Mouse (Mus musculus): ENCODE results near the gene Itga9.

Gene Itga9

GRCm38 (mm10) chr9:118838910-118839667 is 232.6 kb downstream of the Itga9 start:
- DNase-seq = no peak

- DNase-seq = peak; percentile 45
These were observed 234.8 kb downstream of the Itga9 start for GRCm38 (mm10) chr9:118841247-118841646.

GRCm38 (mm10) chr9:118841907-118842432 is 235.5 kb downstream of the Itga9 start:
- DNase-seq = no peak

- DNase-seq = no peak
These were observed 237.2 kb downstream of the Itga9 start for GRCm38 (mm10) chr9:118843711-118844110.

DNA sequence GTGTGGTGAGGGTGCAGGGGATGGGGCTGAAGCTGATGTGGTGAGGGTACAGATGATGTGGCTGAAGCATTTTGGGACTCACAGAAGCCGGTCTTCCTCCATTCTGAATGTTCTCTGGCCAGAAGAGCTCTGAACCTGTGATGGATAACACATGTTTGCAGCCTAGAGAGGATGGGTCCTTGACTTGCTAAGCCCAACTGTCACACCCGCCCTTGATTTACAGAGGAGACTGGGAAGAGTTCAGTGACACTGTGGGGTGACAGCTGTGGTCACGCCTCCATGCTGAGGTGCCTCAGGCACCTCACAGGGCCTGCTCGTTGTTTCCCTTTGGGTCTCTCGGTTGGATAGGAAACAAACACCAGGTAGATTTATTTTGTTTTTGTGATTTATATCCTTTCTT is 238.5 kb downstream of the Itga9 start:
- no peak for DNase-seq

- DNase-seq = no peak
These were observed 240.3 kb downstream of the Itga9 start for GRCm38 (mm10) chr9:118846766-118847165.

DNA sequence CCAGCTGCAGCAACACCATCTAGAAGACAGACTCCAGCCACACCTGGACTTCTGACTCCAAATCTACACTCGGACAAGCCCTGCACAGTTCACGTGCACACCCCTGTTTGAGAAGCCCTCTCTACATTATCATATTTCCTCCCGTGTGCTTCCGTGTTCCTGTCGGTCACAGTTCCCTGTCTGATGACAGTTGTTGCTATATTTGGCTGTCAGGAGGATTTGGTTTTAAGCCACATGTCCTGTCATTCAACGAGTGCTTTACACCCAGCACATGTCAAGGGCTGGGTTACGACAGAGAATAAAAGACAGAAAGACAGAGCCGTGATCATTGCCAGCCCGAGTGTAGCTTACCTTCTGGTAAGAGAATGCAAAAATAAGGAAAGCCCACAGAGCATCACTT is 250.2 kb downstream of the Itga9 start:
- DNase-seq = no peak

DNA sequence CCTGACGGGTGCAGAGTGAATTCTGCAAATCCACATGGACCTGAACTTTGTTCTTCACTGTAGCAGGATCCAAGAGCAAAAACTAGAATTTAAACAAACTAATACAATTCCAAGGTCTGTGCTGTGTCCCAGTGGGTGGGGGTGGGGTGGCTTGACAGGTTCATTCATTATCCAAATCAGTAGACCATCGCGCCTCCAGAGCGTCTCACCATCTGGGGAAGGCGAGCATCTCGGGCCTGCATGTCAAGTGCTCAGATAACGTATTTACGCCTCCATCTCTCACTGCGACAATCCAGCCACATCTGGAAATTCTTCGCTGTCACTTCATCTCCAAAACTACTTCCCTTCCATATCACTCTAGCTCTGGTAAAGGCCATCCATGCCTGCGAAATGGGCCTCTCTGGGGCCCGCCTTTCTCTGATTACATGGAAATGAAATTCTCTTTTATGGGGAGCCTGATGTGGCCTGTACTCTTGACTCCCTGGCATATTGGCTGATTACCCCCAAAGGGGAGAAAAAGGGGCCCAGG is 254.2 kb downstream of the Itga9 start:
- DNase-seq = no peak

- no peak for DNase-seq
These were observed 255.7 kb downstream of the Itga9 start for GRCm38 (mm10) chr9:118862214-118862613.

GRCm38 (mm10) chr9:118862852-118863260 is 256.4 kb downstream of the Itga9 start:
- DNase-seq = no peak

DNA sequence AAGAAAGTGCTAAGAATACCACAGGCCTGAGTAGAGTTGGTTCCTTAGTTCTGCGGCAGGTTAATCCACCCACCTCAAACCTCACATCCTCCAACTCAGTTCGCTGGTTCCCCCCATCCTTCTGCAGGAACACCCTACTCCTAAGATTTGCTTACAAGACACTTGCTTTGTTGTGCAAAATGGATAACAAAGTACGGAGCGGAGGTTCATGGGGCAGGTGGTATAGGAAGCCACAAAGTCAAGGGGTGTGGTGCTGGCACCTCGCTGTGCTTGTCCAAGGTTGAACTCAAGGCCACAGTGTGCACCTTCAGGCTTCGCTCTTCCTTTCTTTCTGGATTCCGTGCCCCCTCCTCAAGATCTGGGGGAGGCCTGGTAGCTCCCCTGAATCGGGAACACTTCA is 257.0 kb downstream of the Itga9 start:
- no peak for DNase-seq

GRCm38 (mm10) chr9:118866949-118867348 is 260.5 kb downstream of the Itga9 start:
- no peak for DNase-seq

GRCm38 (mm10) chr9:118867851-118868250 is 261.4 kb downstream of the Itga9 start:
- no peak for DNase-seq

- DNase-seq = no peak
These were observed 264.6 kb downstream of the Itga9 start for GRCm38 (mm10) chr9:118871089-118871488.

DNA sequence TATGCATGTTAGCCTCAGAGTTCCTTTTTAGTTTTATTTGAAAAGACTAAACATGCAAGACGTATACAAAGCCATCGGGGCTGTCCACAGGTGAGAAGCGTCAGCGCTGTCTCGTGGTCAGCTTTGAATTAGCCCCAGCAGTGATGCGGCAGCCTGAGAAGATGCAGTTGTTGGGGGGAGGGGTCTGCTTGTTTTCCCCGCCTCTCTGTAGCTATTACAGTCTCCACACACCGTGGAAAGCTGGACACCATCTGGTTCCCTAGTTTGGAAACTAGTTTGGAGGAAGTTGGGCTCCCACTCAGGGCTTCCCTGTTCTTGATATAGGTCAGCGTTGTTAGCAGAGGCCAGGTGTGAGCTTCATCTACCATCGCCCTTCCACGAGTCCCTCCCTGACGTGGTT is 266.5 kb downstream of the Itga9 start:
- DNase-seq = no peak

DNA sequence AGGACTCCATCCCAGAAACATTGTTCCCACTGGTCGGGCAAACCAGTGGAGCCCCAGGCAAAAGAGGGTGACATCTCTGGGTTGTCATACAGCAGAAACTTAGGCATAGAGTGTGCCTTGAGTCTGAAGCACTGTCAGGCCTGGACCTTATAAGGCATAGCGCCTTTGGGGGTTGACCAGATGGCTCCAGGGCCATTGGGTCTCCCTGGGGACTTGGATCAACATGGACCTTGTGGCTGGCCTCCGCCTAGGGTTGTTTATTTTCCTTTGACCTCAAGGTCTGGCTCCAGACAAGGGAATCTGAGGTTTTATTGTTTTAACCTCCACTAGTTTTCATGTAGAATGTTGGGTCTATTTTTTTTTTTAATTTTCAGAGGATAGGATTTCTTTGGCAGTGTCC is 267.1 kb downstream of the Itga9 start:
- DNase-seq = no peak

DNA sequence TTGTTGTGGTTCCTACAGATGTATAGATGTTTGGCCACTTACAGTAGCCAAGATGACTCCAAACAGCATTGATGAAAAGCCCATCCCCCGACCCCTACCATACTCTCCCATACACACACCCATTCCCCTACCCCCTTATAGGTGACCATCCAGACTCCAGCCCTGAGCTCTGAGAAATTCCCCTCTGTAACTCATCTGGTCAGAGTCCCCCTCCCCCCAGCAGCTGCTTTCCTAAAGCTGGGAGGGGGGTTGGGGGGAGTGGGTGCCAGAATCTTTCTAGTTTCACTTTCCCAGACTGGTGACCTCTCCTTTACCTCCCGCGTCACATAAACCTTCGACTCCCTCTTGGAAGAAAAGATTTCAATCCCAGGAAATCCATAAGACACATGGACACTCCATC is 269.2 kb downstream of the Itga9 start:
- no peak for DNase-seq

DNA sequence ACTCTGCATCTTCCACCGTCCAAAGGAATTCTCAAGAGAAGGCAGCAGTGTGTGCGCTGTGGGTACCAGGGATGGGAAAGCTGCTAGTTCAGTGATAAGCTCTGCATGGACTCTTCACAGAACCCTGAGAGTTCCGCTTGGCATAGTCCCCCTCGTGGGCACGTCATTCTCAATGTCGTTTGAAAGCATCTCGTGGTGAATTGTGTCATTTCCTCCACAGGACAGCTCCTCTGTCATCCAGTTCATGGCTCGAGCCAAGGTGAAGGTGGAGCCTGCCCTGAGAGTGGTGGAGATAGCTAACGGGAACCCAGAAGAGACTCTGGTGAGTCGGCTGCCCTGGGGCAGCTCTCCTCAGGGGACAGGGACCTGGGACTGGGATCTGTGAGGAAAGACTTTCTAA is 270.4 kb downstream of the Itga9 start:
- DNase-seq = no peak

GRCm38 (mm10) chr9:118877365-118878008 is 271.0 kb downstream of the Itga9 start:
- no peak for DNase-seq

GRCm38 (mm10) chr9:118878596-118878995 is 272.1 kb downstream of the Itga9 start:
- no peak for DNase-seq

GRCm38 (mm10) chr9:118881281-118881945 is 274.9 kb downstream of the Itga9 start:
- DNase-seq = no peak

DNA sequence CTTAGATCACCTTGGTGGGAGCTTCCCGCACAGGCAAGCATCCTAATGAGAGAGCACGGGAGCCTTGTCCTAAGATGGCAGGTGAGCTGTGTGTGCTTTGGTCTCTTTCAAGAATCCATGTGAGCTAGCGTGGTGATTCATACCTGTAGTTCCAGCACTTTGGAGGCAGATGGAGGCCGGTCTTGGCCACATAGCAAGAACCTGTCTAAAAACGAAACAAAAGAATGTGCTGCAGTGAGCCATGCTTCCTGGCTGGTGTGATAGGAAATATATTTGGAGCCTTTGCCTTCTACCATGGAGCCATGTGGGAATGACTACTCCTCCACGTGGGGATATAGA is 275.4 kb downstream of the Itga9 start:
- DNase-seq = no peak

DNA sequence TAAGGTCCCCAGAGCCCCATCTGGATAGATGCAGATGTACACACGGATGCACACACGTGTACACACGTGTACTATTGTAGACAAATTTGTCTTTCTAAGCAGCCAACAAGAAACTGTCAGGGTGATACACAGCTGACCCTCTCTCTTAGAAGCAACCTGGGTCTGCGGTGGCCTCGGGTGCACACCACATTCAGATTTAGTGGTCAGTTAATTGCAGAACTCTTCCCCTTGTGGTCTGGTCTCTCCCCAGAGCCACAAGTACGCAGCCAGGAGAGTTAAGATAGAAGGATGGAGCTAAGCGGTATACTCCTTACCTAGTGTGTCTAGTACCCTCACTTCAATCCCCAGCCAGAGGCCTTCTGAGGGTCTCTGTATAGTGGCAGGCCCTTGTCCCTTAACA is 276.7 kb downstream of the Itga9 start:
- no peak for DNase-seq

GRCm38 (mm10) chr9:118885785-118886184 is 279.3 kb downstream of the Itga9 start:
- DNase-seq = no peak

Measured in layer of hippocampus, adult 9-11 months (tissue).